Mouse (Mus musculus) heart, embryonic 15.5 days (tissue): ENCODE results near the gene Cask. TPM values are rescaled to one million over a fixed set of nuclear protein-coding genes. Genes with fewer than 3 reads are reported as not detected.

Source experiments
- ATAC-seq: fragments of 200-750 bp; cut with Nextera tagmentation; replicated peaks from 2 replicates; pipeline ENCODE4 v1.8.0; 2017; ENCODE audit warnings: low read depth, moderate TSS enrichment; ENCODE audit not compliant: insufficient number of reproducible peaks, insufficient read depth, low FRiP score
- H3K27ac ChIP-seq: fragments of 300-500 bp; sonication (generic); 2 replicates; pipeline ENCODE4 v1.5.1; 2015; ENCODE audit warnings: mild to moderate bottlenecking, inconsistent platforms
- H3K27me3 ChIP-seq: fragments of 300-500 bp; sonication (generic); 2 replicates; pipeline ENCODE4 v1.6.1; 2015; ENCODE audit warnings: inconsistent platforms
- H3K36me3 ChIP-seq: fragments of 300-500 bp; sonication (generic); 2 replicates; pipeline ENCODE4 v1.6.1; 2015; ENCODE audit warnings: mild to moderate bottlenecking, inconsistent platforms
- H3K4me1 ChIP-seq: fragments of 300-500 bp; sonication (generic); replicated peaks from 2 replicates; pipeline ENCODE4 v1.6.1; 2015; ENCODE audit warnings: inconsistent platforms
- H3K4me2 ChIP-seq: fragments of 300-500 bp; sonication (generic); 2 replicates; pipeline ENCODE4 v1.6.1; 2015; ENCODE audit warnings: inconsistent platforms, mild to moderate bottlenecking, moderate library complexity
- H3K4me3 ChIP-seq: fragments of 300-500 bp; sonication (generic); 2 replicates; pipeline ENCODE4 v1.5.1; 2015; ENCODE audit warnings: mild to moderate bottlenecking, inconsistent platforms
- H3K9ac ChIP-seq: fragments of 300-500 bp; sonication (generic); 2 replicates; pipeline ENCODE4 v1.6.1; 2015; ENCODE audit warnings: mild to moderate bottlenecking, inconsistent platforms
- H3K9me3 ChIP-seq: fragments of 300-500 bp; sonication (generic); replicated peaks from 2 replicates; pipeline ENCODE4 v1.6.1; 2016; ENCODE audit warnings: inconsistent platforms
- WGBS: fragments of 180-500 bp; shearing (Covaris S2); methylation state at CpG from one replicate; pipeline ENCODE4 v1.1.7; 2015; ENCODE audit warnings: mixed read lengths; 5-methylcytosine and 5-hydroxymethylcytosine counted together
- polyA plus RNA-seq: library from polyadenylated mRNA; unstranded; fragments of >200 nt; fragmentation: Nextera tagmentation; extraction: Ambion mirVana; gene quantifications from 2 replicates; pipeline ENCODE4 v1.2.1, GENCODE M21; 2015

The Cask gene
- polyA plus RNA-seq: 6.1 and 6.9 TPM in 2 replicates

DNA sequence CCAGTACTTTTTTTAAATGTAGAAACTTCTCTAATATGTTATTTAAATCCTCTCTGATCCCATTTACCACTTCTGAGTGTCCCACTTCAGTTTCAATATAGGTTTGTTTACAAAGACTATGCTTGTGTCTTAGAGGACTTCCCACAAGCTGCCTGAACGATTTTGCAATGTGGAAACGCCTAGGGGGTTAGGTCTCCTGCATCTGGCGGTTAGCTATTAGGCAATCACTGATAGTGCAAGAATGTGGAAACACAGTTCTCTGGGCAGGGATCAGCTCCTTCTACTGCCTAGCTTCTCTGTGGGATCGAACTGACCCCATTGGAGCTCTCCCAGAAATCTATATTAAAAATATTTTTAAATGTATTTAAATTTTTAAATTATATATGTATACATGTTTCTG lies at the start of gene Cask:
Gene Cask, minus strand, starts transcription at position 83 of the 400 bp plus-strand sequence.
- Histone ChIP-seq H3K27me3 (no peaks in the 10 kb centered on the region), H3K9me3 (no peaks in the 10 kb centered on the region)
- no peak for ATAC-seq

DNA sequence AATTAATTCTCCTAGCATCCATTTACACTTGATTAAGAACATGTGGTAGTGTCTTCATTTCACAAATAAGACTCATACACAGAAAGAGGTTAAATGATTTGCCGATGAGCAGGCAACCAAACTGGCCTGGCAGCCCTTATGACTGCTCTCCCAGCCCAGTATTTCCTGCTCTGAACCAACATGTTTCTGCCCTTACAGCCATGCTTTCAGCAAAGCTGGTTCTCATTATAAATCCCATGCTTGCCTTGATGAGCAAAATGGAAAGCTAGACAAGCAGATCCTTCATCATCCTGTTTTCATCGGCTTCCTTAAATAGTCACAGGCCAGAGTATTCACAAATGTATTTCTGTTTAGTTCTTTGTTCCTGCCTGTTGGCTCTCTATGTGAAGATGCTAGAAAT lies 38.8 kb upstream of the Cask start:
- H3K9ac ChIP-seq: no peak overlapping the region

More for the DNA sequence above, at the start of gene Cask:
- 25% methylated on average over 4 of the region's 4 CpGs for WGBS
- Histone ChIP-seq H3K4me3 (no peak within 1 kb of the TSS), H3K27ac (no peak within 1 kb of the TSS), H3K9ac (no peak within 1 kb of the TSS), H3K4me1 (no peaks in the 10 kb centered on the region), H3K36me3 (no peaks in the 10 kb centered on the region), H3K4me2 (no peak within 1 kb of the TSS)

DNA sequence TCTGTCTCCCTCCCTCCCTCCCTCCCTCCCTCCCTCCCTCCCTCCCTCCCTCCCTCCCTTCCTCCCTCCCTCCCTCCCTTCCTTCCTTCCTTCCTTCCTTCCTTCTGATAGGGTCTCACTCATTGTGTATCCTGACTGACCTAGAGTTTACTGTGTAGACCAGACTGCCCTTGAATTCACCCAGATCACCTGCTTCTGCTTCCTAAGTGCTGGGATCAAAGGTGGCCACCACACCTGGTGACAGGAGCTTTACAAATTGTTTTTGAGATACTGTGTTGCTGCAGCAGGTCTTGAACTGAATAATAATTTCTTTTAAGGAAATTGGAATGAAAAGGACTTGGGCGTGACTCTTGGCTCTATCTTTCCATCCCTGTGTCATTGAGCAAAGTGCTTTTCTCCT lies 33.2 kb upstream of the Cask start:
- Histone ChIP-seq H3K4me3 (no peak overlapping the region), H3K4me2 (no peak overlapping the region), H3K27me3 (no peaks in the 10 kb centered on the region), H3K4me1 (no peaks in the 10 kb centered on the region), H3K27ac (no peak overlapping the region), H3K9ac (no peak overlapping the region), H3K9me3 (no peaks in the 10 kb centered on the region), H3K36me3 (no peaks in the 10 kb centered on the region)
- 70% methylated on average over 1 of the region's 1 CpGs for WGBS
- no peak for ATAC-seq

More for the DNA sequence above, 38.8 kb upstream of the Cask start:
- H3K27ac ChIP-seq: no peak overlapping the region
- no peak overlapping the region for H3K4me2 ChIP-seq
- WGBS: 67% methylated on average over 2 of the region's 2 CpGs
- no peaks in the 10 kb centered on the region for H3K4me1 ChIP-seq
- no peak overlapping the region for H3K4me3 ChIP-seq
- H3K36me3 ChIP-seq: no peaks in the 10 kb centered on the region
- no peaks in the 10 kb centered on the region for H3K9me3 ChIP-seq
- H3K27me3 ChIP-seq: no peaks in the 10 kb centered on the region
- no peak for ATAC-seq

DNA sequence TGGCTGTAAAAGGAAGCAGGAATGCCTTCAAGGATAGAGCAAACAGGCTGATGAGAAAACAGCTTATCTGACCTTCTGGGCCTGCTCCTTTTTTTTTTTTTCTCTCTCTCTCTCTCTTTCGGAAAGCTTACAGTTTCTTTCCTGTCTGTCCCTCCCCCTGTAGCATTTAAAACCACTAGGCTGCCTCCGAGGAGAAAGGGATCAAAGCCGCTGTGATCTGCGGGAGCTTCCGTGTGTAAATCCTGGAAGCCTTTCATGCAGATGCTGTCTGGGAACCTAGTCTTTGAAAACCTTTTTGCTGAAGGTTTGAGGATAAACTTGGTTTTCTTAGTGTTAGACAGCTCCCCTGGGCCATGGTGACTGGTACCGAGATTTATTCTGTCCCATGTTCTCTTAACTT lies 30.8 kb upstream of the Cask start:
- peak overlapping the region; percentile 25; the same call in 1 of the 2 replicates for H3K4me2 ChIP-seq
- no peaks in the 10 kb centered on the region for H3K36me3 ChIP-seq
- WGBS: 20% methylated on average over 6 of the region's 6 CpGs
- no peak overlapping the region for H3K9ac ChIP-seq
- no peak overlapping the region for H3K4me3 ChIP-seq
- no peaks in the 10 kb centered on the region for H3K4me1 ChIP-seq
- H3K27ac ChIP-seq: no peak overlapping the region
- no peak for ATAC-seq
- H3K9me3 ChIP-seq: no peaks in the 10 kb centered on the region
- H3K27me3 ChIP-seq: no peaks in the 10 kb centered on the region

DNA sequence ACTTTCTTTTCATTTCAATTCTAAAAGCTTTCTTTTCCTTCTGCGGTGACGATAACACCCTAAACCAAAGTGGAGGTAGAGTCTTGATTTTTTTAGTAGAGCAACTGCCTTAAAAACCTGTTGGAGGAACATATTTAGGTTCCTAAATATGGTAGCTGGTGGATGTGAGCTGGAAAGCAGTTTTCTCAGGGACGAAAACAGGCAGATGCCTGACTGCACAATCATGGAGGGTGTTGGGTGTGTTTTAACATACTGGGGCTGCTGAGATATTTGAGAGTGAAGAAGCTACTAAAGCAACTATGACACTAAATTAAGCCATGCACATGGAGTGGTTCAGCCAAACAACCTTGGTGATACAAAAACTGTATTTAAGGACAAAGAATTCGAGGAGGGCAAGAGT lies 9.0 kb upstream of the Cask start:
- ATAC-seq: no peak
- no peak overlapping the region for H3K27ac ChIP-seq
- no peaks in the 10 kb centered on the region for H3K27me3 ChIP-seq
- H3K9ac ChIP-seq: no peak overlapping the region
- no peak overlapping the region for H3K4me2 ChIP-seq
- H3K4me3 ChIP-seq: no peak overlapping the region
- no peaks in the 10 kb centered on the region for H3K4me1 ChIP-seq
- no peaks in the 10 kb centered on the region for H3K9me3 ChIP-seq
- no peaks in the 10 kb centered on the region for H3K36me3 ChIP-seq
- 80% methylated on average over 4 of the region's 4 CpGs for WGBS

DNA sequence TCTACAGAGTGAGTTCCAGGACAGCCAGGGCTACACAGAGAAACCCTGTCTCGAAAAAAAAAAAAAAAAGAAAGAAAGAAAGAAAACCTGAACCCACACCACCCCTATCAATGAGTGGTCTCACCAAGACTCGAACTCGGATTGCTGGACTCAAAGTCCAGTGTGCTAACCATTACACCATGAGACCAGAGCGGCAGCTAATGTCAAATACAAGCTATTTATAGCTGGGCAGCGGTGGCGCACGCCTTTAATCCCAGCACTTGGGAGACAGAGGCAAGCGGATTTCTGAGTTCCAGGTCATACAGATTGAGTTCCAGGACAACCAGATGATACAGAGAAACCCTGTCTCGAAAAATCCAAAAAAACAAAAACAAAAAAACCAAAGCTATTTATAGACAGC lies 7.9 kb upstream of the Cask start:
- Histone ChIP-seq H3K36me3 (no peaks in the 10 kb centered on the region), H3K27me3 (no peaks in the 10 kb centered on the region), H3K9ac (no peak overlapping the region), H3K9me3 (no peaks in the 10 kb centered on the region), H3K4me2 (no peak overlapping the region), H3K27ac (no peak overlapping the region), H3K4me3 (no peak overlapping the region), H3K4me1 (no peaks in the 10 kb centered on the region)
- WGBS: 71% methylated on average over 9 of the region's 9 CpGs
- no peak for ATAC-seq

DNA sequence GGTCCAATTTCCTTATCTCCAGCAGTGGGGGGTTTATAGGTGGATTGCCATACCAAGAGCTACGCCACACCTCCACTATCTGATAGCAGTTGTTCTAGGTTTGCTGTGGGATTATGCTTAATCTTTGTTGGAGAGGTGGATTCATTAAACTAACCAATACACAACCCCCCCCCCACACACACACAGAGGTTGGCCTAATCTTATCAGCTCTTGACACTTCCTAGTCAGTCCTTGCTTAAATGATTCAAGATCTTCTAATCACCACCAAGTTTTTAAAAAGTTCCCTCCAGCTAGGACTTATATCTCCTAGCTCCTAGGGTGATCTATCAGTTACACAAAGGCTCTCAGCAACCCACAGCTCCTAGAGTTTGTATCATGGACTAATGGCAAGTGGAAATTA lies 2.7 kb downstream of the Cask start:
- Histone ChIP-seq H3K4me3 (no peak overlapping the region), H3K9me3 (no peaks in the 10 kb centered on the region), H3K4me1 (no peaks in the 10 kb centered on the region), H3K36me3 (no peaks in the 10 kb centered on the region), H3K4me2 (no peak overlapping the region), H3K27me3 (no peaks in the 10 kb centered on the region), H3K27ac (no peak overlapping the region), H3K9ac (no peak overlapping the region)
- 65% methylated on average over 1 of the region's 1 CpGs for WGBS
- ATAC-seq: no peak

DNA sequence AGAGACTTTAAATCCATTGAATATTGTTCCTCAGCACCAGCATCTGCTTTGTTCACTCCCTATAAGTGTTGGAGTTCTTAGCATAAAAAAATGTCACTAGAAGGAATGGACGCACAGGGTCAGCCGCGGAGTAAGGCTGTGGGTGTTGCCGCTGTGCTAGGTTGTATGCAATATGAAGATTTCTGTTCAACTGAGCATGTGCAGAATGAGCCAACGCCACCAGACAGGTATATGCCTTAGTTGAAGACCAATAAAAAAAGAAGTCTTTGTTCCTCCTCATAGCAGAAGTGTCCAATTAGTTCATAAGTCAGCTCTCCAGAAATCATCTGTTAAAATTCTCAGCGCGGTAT lies 3.7 kb downstream of the Cask start:
- no peaks in the 10 kb centered on the region for H3K27me3 ChIP-seq
- no peaks in the 10 kb centered on the region for H3K9me3 ChIP-seq
- peak overlapping the region; percentile 60 for H3K4me2 ChIP-seq
- H3K9ac ChIP-seq: peak overlapping the region; percentile 56
- H3K4me3 ChIP-seq: peak overlapping the region; percentile 67
- 17% methylated on average over 7 of the region's 7 CpGs for WGBS
- ATAC-seq: no peak
- no peaks in the 10 kb centered on the region for H3K4me1 ChIP-seq
- peak overlapping the region; percentile 85 for H3K27ac ChIP-seq
- H3K36me3 ChIP-seq: no peaks in the 10 kb centered on the region

DNA sequence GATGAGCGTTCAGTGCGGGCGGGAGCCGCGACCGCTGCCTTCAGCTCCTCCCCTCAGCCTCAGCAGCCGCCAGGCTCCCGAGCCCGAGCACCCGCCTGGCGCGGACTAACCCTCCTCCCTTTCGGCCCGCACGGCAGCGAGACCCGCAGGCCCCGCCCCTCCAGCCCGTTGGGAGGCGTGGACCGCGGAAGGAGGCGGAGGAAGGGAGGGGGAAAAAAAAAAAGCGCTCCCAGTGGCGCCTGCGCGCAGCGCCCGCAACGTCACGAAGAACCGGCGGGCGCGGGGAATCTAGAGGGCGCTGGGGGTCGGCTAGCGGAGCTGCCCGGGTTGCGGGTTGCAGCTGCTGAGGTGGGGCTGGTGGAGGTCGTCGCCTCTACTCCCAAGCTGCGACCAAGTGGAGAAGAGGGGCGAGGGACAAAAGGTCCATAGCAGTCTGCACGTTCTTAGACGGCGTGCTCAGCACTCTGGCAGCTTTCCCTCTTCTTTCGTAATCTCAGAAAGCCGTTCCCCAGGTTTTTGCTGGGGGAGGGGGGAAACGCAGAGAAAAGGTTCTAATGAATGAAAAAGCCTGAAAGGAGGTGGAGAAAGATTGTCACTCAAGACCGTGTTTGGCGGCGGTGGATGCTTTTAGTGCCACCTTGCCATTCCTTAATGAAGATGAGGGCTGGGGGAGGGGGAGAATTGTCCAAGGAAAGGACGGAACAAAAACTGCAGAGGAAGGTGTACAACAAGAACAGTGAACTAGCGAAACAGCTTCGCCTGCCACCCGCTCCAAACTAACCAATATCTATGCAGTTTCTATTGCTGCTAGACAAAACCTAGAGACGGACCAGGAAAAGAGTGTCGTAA lies 4.3 kb downstream of the Cask start:
- Histone ChIP-seq H3K4me1 (no peaks in the 10 kb centered on the region), H3K27me3 (no peaks in the 10 kb centered on the region), H3K9me3 (no peaks in the 10 kb centered on the region), H3K27ac (peak overlapping the region; percentile 85), H3K9ac (peak overlapping the region; percentile 75), H3K4me3 (peak overlapping the region; percentile 67), H3K36me3 (no peaks in the 10 kb centered on the region), H3K4me2 (peak overlapping the region; percentile 68)
- WGBS: 9% methylated on average over 40 of the region's 59 CpGs
- ATAC-seq: peak; percentile 93

DNA sequence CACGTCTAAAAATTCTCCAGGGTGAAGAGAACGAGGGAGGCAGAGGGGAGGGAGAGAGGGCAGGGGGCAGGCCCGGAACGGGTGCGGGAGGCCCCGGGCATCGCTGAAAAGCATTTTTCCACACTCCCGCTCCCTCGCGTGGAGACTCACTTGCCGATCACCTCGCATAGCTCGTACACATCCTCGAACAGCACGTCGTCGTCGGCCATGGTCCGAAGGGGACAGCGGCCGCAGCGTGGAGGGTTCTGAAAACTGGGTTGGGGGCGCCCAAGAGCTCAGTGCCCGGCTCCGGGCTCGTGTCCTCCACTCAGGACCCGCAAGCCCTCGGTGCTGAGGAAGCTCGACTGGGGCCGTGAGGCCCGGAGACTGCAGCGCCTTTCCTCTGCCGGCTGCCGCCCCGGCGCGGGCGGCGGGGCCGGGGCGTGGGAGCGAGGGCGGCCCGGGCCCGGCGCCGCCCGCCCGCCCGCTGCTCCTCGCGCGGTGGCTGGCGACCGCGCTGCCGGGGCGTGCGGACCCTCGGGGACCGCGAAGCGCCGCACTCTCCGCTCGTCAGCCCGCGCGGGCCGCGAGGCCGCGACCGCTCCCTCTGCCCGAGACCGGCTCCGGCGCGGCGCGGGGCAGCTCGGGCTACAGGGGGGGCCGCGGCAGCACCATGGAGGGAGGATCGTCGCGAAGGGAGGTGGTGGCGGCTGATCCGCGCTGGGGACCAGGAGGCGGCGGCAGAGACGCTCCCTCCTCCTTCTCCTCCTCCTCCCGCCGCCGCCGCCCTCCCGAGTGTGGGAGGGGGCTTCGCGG lies 5.1 kb downstream of the Cask start:
- peak overlapping the region; percentile 75 for H3K9ac ChIP-seq
- no peaks in the 10 kb centered on the region for H3K9me3 ChIP-seq
- peak overlapping the region; percentile 68 for H3K4me2 ChIP-seq
- H3K27me3 ChIP-seq: no peaks in the 10 kb centered on the region
- WGBS: 20% methylated on average over 59 of the region's 100 CpGs
- H3K4me1 ChIP-seq: no peaks in the 10 kb centered on the region
- H3K4me3 ChIP-seq: peak overlapping the region; percentile 67
- peak overlapping the region; percentile 85 for H3K27ac ChIP-seq
- peak; percentile 68 for ATAC-seq
- H3K36me3 ChIP-seq: no peaks in the 10 kb centered on the region

DNA sequence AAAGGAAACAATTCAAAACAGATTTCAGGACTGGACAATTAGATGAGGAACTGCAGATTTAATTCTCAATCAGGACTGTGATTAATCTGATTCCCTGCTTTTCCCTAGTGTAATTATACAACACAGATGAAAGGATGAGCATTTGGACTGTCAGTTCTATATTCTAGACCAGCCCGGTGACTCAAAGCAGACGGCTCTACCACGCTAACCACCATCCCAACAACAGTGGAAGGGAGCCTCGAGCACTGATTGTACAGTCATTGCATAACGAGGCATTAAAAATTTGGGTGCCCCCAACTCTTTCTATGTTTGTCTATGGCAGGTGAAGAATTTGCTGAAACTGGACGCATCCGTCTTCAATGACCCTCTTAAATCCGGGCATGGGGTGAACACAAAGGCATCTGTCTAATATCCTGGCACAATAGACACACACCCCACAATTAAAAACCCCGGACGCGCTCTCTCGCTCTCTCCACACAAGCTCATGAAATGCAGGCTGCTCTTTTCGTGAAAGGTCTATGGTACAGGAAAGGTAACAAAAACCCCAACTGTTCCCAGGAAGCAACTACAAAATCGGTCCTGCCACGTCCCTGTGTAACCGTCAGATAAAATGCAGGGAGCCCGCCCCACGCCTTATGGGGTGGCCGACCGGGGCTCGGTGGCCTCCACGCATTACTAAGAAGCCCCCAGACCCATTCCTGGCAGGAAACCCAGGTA lies 5.9 kb downstream of the Cask start:
- no peak for ATAC-seq
- Histone ChIP-seq H3K27me3 (no peaks in the 10 kb centered on the region), H3K9me3 (no peaks in the 10 kb centered on the region), H3K4me3 (peak overlapping the region; percentile 67), H3K27ac (peak overlapping the region; percentile 85), H3K4me2 (peak overlapping the region; percentile 68), H3K4me1 (no peaks in the 10 kb centered on the region), H3K36me3 (no peaks in the 10 kb centered on the region), H3K9ac (peak overlapping the region; percentile 75)
- whole genome bisulfite sequencing: 14% methylated on average over 22 of the region's 22 CpGs
